Mouse (Mus musculus): ENCODE results near the gene Gm21312. TPM values are rescaled to one million over a fixed set of nuclear protein-coding genes. Genes with fewer than 3 reads are reported as not detected.

The Gm21312 gene
- not detected for total RNA-seq (2023)

DNA sequence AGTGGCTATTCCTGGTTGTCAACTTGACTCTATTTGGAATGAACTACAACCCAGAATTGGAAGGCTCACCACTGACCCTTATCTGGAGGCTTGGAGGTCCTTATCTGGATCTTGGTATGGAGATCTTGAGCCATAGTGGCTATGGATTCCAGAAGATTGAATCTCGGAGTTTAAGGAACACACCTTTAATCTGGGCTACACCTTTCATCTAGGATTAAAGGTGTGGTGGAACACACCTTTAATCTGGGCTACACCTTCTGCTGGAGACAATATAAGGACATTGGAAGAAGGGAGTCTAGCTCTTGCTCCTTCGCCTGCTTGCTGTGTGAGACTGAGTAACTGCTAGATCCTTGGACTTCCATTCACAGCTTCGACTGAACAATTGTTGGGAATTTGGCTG lies at the start of gene Gm21312:
TSS of gene Gm21312 (plus strand) at position 301 of the 400 bp plus-strand sequence.

GRCm38 (mm10) chr10:104142687-104143086 lies 34.1 kb upstream of the Gm21312 start, which contains the start of gene Gm21293:
Gene Gm21293 (plus strand): TSS chr10:104142987.

GRCm38 (mm10) chr10:104151197-104151596 lies 25.6 kb upstream of the Gm21312 start, which contains the start of gene Gm6763:
Gene Gm6763 (plus strand): TSS chr10:104151497.

GRCm38 (mm10) chr10:104159706-104160105 lies 17.1 kb upstream of the Gm21312 start, which contains the start of gene Gm8764:
Gene Gm8764 (plus strand): TSS chr10:104160006.

DNA sequence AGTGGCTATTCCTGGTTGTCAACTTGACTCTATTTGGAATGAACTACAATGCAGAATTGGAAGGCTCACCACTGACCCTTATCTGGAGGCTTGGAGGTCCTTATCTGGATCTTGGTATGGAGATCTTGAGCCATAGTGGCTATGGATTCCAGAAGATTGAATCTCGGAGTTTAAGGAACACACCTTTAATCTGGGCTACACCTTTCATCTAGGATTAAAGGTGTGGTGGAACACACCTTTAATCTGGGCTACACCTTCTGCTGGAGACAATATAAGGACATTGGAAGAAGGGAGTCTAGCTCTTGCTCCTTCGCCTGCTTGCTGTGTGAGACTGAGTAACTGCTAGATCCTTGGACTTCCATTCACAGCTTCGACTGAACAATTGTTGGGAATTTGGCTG lies 8.6 kb upstream of the Gm21312 start, which contains the start of gene Gm21304:
TSS of gene Gm21304 (plus strand) at position 301 of the 400 bp plus-strand sequence.

GRCm38 (mm10) chr10:104185233-104185632 lies 8.4 kb downstream of the Gm21312 start, which contains the start of gene Gm20765:
Gene Gm20765 (plus strand): TSS chr10:104185533.

GRCm38 (mm10) chr10:104193742-104194141 lies 16.9 kb downstream of the Gm21312 start, which contains the start of gene Gm4340:
Gene Gm4340 (plus strand): TSS chr10:104194042.

Other genes with a start within 250 kb of the Gm21312 start
- gene Gm21293, start 34.0 kb upstream of the Gm21312 start, total RNA-seq (2023) = not detected
- not detected for gene Gm6763, start 25.5 kb upstream of the Gm21312 start, total RNA-seq (2023)
- not detected for gene Gm8764, start 17.0 kb upstream of the Gm21312 start, total RNA-seq (2023)
- not detected for gene Gm21304, start 8.5 kb upstream of the Gm21312 start, total RNA-seq (2023)
- gene Gm20765, start 8.5 kb downstream of the Gm21312 start, total RNA-seq (2023) = not detected
- not detected for gene Gm4340, start 17.0 kb downstream of the Gm21312 start, total RNA-seq (2023)